Comparison of ENCODE assay signal across 19 mouse cellular contexts in the genomic region with DNA sequence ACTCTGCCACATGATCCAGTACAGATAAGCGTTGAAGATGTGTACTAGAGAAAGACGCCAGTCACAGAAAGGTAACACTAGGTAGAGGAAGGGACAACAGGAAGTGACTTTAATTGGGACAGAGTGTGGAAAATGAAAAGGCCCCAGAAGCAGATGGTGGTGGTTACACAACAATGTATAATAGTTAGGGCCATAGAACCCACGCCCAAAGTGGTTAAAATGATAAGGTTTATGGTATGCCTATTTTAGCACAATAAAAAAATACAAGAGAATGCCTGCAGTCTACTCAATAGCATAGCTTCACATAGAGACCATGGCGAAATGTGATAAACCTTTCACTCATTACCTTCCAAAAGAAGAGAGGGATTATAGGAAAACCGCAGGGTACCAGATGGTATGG.
"Had no signal": no experiment of that assay in that cellular context is flagged by ENCODE, and none has a peak within 500 bp of the region (broad histone marks: within the 10 kb centered on the region; RNA-seq: fewer than 3 reads in every experiment).

No protein-coding gene starts in this region.

- H3K4me3 ChIP-seq: liver, embryonic 15.5 days; lung, embryonic 15.5 days; megakaryocyte, embryonic 14.5 days; midbrain, embryonic 13.5 days; midbrain, embryonic 15.5 days; neural tube, embryonic 12.5 days; stomach, embryonic 15.5 days had no signal

- H3K9ac ChIP-seq: liver, embryonic 15.5 days; liver, postnatal 0 days; lung, embryonic 15.5 days; midbrain, embryonic 13.5 days; midbrain, embryonic 15.5 days; neural tube, embryonic 12.5 days; stomach, embryonic 15.5 days had no signal

- H3K4me1 ChIP-seq: liver, embryonic 15.5 days; lung, embryonic 15.5 days; midbrain, embryonic 13.5 days; midbrain, embryonic 15.5 days; neural tube, embryonic 12.5 days; stomach, embryonic 15.5 days had no signal

- H3K27me3 ChIP-seq: liver, embryonic 15.5 days; lung, embryonic 15.5 days; midbrain, embryonic 13.5 days; midbrain, embryonic 15.5 days; neural tube, embryonic 12.5 days; stomach, embryonic 15.5 days had no signal

- H3K9me3 ChIP-seq: liver, embryonic 15.5 days; lung, embryonic 15.5 days; megakaryocyte, embryonic 14.5 days; midbrain, embryonic 13.5 days; midbrain, embryonic 15.5 days; neural tube, embryonic 12.5 days; stomach, embryonic 15.5 days had no signal

- H3K27ac ChIP-seq: liver, embryonic 15.5 days; lung, embryonic 15.5 days; macrophage; midbrain, embryonic 13.5 days; midbrain, embryonic 15.5 days; neural tube, embryonic 12.5 days; stomach, embryonic 15.5 days; stomach, postnatal 0 days had no signal

- H3K4me2 ChIP-seq: liver, embryonic 15.5 days; lung, embryonic 15.5 days; midbrain, embryonic 11.5 days; midbrain, embryonic 13.5 days; midbrain, embryonic 15.5 days; neural tube, embryonic 12.5 days; stomach, embryonic 15.5 days had no signal

- H3K36me3 ChIP-seq: liver, embryonic 15.5 days; lung, embryonic 15.5 days; midbrain, embryonic 13.5 days; midbrain, embryonic 15.5 days; neural tube, embryonic 12.5 days; stomach, embryonic 15.5 days had no signal

- ATAC-seq: liver, postnatal 0 days; lung, postnatal 0 days; midbrain, embryonic 13.5 days; midbrain, embryonic 15.5 days had no signal

- DNase-seq: liver, postnatal 0 days; lung, adult 2 months; lung, postnatal 14 days; lung, postnatal 36 days; right cerebral cortex, postnatal 14 days; thymus, adult 2 months; thymus, postnatal 25 days; thymus, postnatal 4 days had no signal
